Mouse (Mus musculus) spleen, postnatal 4 days (tissue): ENCODE results near the gene Grik4.

Source experiments
- DNase-seq, 2 experiments: peaks; one replicate each; pipeline ENCODE4 v3.0.0; 2022; ENCODE audit warnings: low spot score in 2 of 2

The Grik4 gene

DNA sequence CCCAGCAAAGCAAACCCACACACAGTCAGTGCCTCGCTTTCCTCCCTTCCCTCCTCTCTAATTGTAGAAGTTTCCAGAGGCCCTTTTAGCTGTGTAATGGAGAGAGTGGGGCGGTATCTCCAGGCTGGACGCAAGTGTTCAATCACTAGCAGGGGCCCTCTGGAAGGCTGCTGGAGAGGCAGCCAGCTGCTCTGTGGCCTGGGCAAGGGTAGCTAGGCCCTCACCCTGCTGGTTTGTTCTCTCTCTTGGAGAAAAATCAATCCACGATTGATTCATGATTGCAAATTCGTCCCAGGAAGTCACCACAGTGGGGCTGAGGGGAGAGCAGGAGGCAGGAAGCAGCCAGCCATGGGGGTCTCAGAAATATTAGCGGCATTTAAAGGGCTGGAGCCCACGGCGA lies 271.3 kb downstream of the Grik4 start:
- no peak for DNase-seq

GRCm38 (mm10) chr9:42670619-42671018 lies 273.7 kb downstream of the Grik4 start:
- no peak for DNase-seq

- no peak for DNase-seq
Measured at GRCm38 (mm10) chr9:42661481-42661880, 282.8 kb downstream of the Grik4 start.

DNA sequence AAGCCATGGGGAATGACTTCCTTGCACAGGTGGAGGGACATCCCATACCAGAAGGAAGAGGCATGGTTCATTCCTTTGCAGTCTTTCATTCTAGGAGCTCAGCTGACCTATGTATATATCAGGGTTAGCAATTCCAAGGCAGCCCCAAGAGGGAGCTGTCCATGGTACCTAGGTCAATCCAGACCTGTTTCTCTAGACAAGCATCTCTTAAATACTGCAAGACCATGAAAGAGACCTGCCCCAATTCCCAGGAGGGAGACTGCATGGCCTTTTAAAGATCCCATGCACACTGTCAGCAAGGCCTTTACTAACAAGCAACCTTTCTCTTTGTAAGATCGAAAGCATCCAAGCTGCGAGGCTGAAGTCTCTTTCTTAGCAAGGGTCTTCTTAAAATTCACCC lies 291.5 kb downstream of the Grik4 start:
- DNase-seq = no peak

- DNase-seq = no peak
Measured at GRCm38 (mm10) chr9:42652309-42652708, 292.0 kb downstream of the Grik4 start.

- no peak for DNase-seq
Measured at GRCm38 (mm10) chr9:42649872-42650271, 294.4 kb downstream of the Grik4 start.

DNA sequence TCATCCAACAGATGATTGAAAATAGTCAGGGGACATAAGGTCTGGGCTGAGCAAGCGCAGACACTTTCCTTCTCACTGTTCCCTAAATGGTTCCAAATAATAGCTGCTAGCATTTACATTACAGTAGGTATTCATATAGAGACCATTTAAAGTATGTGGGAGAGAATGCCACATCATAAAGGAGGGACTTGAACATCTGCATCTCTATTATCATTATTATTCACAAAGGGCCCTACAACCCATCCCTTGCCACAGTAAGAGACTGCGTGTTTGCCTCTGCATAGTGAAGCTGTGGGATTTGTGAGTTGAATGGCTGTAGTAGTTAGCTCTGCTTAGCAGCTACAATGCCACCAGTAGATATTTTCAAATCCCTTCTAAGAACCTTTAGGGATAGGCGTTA lies 296.2 kb downstream of the Grik4 start:
- no peak for DNase-seq

GRCm38 (mm10) chr9:42647596-42647995 lies 296.7 kb downstream of the Grik4 start:
- no peak for DNase-seq

- no peak for DNase-seq
Measured at GRCm38 (mm10) chr9:42646821-42647220, 297.5 kb downstream of the Grik4 start.

DNA sequence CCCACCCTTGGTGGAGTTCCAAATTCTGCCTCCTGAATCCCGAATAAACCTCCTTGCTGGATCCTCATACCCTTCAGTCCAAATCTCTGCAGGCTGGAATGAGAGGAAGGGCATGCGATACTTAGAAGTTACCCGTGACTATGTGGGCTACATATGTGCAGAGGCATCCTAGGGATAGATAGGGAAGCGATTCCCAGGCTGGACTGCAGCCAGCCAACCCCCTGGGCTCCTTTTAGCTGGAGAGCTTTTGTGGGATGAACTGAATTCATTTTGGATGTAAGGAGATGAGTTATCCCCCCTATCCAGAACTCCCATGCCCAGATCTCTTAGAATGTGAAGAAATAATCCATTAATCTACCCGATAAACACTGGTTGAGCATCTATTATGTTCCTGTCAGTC lies 299.1 kb downstream of the Grik4 start:
- DNase-seq = no peak

DNA sequence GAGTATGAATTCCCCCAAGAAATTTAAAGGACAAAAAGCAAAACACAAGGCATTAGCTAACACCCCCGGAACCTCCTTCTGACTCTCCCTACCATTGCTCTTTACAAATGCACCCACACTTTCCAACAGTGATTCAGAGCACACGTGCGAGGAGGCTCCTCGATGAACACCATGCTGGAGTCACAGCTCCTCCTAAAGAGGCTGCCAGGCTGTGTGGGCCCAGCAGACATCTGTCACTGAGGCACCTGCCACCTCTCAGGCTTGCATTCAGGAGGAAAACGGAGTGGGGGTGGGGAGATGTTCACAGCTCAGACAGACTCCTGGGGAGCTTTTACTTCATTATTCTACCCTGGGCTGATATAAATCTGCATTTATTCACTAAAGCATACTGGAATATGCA lies 301.5 kb downstream of the Grik4 start:
- no peak for DNase-seq

DNA sequence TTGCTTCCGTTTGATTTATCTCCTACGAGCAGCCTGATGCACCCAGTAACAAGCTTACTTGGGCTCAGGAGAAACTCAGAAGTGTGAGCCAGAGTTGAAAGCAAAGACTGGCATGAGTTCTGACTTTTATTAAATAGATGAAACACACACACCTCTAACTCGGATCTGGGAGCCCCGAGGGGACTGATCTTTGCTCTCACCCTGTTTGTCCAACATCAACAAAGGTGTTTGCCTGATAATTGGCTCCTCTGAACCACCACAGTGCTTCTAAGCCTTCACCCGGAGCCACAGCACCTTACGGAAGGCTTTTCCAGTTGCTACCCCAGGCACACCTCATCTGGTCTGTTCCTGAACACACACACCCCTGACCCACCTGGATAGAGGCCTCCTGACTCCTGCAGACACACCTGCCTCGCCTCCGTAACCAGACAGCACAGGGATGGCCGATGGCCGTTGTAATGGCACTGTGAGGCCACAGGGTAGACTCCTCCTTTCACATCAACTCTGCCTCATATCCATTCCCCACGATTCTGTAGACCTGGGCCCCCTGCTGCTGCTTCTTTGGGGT lies 302.7 kb downstream of the Grik4 start:
- no peak for DNase-seq

GRCm38 (mm10) chr9:42636446-42636845 lies 307.8 kb downstream of the Grik4 start:
- DNase-seq = no peak

DNA sequence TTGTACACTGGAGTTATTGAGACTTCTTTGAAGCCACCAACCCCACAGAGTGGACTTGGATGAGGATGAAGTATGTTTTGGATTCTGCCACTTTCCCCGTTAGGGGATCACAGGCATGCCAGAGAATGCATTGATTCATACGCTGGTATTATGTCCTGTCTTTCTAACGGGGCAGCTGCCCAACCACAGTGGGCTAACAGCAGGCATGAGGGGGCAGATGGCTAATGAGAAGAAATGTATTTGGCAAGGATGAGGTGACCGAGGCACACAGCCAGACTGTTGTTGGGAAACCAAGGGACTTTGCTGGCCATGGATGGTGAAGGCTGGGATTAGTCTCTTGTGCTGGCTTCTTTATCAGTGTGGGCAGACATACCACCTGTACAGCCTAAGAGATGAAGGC lies 312.8 kb downstream of the Grik4 start:
- DNase-seq = no peak

GRCm38 (mm10) chr9:42627634-42628033 lies 316.7 kb downstream of the Grik4 start:
- DNase-seq = no peak

DNA sequence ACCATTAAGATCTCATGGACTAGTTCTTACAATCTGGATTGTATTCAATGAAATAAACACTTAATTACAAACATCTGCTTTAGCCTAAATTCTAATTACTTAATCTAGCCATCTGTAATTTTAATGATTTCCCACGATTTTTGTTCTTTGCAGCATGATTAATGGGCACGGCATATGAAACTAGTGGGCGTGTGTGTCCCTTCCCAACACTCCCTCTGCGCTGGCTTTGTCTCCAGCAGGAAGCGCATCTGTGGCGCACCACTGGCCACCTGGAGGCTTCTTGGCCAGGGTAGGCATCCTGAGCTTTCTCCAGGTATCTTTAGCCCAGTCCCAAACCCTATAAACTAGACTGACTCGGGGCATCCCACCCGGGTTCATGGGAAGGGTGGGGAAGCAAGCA lies 317.1 kb downstream of the Grik4 start:
- no peak for DNase-seq

DNA sequence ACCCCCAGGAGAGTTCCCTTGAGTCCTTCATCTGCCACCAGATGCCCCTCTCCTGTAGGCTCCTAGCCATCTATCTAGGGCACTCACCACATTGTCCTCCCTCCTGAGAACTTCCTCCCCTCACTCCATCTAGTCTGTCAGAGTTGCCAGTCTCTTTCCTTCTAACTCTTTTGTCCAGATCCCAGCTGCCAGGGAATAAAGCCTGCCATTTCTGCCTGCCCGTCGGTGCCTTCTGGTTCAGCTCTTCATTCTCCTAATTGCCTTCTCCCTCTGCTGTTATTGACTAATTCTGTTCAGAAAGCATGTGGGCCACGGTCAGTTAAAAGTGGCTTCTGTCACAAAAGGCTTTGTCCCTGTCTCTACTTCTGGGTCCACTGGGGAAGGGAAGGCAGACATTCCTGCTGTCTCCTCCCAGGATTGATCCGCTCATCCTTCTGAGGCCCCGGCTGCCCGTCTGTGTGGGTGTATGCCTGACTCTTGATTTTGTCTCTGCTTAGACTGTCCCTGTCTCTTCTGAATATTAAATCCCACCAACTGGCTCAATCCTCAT lies 318.0 kb downstream of the Grik4 start:
- no peak for DNase-seq

- no peak for DNase-seq
Measured at GRCm38 (mm10) chr9:42614409-42614808, 329.9 kb downstream of the Grik4 start.

- DNase-seq = no peak
Measured at GRCm38 (mm10) chr9:42613827-42614226, 330.5 kb downstream of the Grik4 start.

GRCm38 (mm10) chr9:42612482-42612991 lies 331.8 kb downstream of the Grik4 start:
- no peak for DNase-seq

DNA sequence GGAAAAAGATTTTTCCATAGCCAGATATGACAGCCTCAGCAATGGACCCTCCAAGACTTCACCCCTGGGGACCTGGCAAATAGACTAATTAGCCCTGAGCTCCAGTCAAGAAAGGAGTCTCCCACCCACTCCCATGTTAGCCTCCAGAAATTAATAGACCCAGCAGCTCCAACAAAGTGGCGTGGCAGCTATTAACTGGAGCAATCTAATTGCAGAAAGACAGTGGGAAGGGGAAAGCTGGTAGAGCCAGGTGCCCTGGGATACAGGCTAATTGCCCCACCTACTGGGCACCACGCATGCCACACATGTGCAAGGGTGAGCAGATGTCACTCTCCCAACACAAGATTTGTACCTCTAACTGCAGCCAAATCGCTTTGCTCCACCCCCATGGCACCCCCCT lies 342.8 kb downstream of the Grik4 start:
- no peak for DNase-seq

GRCm38 (mm10) chr9:42597525-42597924 lies 346.8 kb downstream of the Grik4 start:
- DNase-seq = no peak

DNA sequence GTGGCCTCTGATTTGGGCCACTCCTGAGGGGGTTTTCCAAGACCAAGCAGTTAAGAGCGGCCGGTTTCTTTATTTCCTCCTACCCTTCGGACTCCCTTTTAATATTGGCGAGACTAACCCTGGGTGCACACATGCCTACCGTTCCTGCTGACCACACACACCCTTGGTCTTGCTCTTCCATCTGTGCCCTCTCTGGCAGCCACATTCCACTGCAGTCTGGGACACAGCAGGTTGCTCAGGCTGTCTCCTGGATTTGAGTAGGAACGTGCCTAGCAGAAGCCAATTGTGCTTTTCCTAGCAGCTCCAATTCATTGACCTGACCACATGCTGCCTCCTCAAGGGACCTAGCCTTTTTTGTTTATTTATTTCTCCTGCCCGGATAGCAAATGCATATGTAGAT lies 365.8 kb downstream of the Grik4 start:
- DNase-seq = no peak

DNA sequence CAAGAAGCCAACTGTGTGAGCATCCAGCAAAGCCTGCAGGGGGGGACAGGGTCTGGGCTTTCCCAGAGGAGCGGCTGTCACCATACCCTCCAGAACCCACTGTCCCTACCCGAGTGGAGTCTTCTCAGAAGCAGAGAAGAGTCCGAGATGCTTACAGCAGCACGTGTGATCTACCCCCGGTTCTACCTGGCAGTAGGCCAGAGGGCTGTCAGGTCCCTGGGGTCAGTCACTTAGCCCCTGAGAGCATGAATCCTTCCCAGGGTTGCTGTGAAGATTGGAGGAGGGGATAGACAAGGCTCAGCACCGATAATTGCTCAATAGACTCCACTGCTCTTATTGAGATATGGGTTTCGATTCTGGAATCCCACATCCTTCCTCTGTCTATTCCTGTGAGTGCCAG lies 366.2 kb downstream of the Grik4 start:
- DNase-seq = no peak
